Mouse (Mus musculus) C2C12 (cell line): Measurements from ENCODE around the gene Dnajc22.

Experiments
- CTCF ChIP-seq: IDR thresholded peaks from one replicate; pipeline ENCODE4 v1.5.1; 2011; ENCODE audit not compliant: control insufficient read depth, insufficient read depth, insufficient read length
- MAX ChIP-seq: IDR thresholded peaks from one replicate; pipeline ENCODE4 v1.6.1; 2011; ENCODE audit warnings: mild to moderate bottlenecking, control low read depth
- MYOG ChIP-seq: IDR thresholded peaks from one replicate; pipeline ENCODE4 v1.6.1; 2011; ENCODE audit not compliant: control insufficient read depth, insufficient read length; ENCODE audit errors: extremely low read depth
- USF1 ChIP-seq: IDR thresholded peaks from one replicate; pipeline ENCODE4 v1.6.1; 2011; ENCODE audit warnings: low read depth, mild to moderate bottlenecking, control low read depth, moderate library complexity

- TF ChIP-seq CTCF (no peak), USF1 (no peak), MAX (no peak), MYOG (no peak)
These were observed 22.1 kb downstream of the Dnajc22 start for GRCm38 (mm10) chr15:99115065-99115423.
